Mouse (Mus musculus): ENCODE data around the gene Hk2. TPM values are rescaled to one million over a fixed set of nuclear protein-coding genes. Genes with fewer than 3 reads are reported as not detected.

Hk2 gene
- polyA plus RNA-seq, 2 experiments from 2014 or later = 5.0 to 6.4 TPM

GRCm38 (mm10) chr6:82769704-82770103 lies 4.5 kb downstream of the Hk2 start:
- no peak for ATAC-seq

DNA sequence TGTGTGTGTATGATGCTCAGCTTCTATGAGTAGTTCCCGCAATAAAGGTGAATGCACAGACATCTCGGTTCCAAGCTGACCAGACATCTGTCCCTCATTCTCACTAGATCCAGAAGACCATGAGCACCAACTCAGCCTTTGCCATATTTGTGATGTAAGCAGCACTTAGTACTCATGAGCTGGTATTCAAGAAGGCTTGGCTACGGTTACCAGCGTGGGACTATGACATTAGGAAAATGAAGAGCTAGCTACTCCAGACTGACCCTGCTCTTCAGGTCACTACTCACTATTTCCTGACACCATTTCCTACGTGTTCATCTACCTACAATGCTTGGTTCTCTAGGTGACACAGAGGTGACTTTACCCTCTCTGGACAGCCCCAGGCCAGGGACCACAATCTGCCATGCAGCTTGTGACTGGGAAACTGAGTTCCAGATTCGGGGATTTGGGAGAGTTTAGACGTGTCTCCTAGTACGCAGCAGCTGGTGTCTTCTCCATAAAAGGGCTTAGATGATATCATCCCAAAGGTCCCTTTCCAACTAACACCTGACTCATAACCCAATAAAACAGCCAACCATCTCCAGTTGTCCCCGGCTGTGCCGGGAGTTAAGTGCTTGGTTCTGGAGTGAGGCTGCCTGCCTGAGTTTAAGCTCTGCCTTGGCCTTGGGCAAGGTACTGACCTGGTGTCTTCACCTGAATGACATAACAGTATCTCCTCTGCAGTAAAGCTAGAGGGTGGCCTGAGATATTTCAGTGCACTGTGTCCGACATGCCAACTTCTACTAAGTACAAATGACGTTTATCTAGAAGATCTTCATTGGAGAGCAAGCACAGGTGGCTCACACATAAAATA lies 6.3 kb downstream of the Hk2 start:
- no peak for ATAC-seq

DNA sequence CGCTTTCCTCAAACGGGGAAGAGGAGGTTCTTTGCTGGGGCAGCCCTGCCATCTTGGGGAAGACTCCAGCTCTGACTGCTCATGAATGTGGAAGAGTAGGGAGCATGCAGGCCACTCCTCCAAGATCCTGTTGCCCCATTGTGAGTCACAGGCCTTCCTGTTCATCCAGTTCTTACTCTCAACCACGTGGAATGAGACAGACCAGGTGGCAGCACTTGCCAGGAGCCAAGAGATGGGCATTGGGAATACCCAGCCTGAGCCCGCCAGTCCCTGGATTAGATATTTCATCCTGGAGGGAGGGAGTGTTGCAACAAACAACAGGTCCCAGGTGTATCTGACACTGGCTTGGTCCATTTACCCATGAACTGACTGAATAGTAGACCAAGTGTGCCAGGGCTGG lies 7.6 kb downstream of the Hk2 start:
- no peak for ATAC-seq

DNA sequence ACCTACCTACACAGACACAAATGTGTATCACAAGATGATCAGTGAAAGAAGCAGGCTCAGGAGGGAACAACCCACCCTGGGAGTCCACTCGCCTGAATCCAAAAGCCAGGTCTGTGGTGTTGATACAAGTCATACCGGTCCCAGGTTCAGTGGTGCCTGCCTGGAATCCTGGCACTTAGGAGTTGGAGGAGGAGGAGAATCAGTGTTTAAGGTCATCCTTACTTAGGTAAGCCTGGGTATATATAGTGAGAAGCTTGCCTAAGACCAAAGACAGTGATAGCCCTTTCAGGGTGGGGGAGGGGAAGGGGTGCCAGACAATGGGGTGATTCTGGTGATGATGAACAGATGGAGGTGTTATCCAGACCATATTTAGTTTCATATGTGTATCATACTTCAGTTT lies 9.0 kb downstream of the Hk2 start:
- no peak for ATAC-seq

DNA sequence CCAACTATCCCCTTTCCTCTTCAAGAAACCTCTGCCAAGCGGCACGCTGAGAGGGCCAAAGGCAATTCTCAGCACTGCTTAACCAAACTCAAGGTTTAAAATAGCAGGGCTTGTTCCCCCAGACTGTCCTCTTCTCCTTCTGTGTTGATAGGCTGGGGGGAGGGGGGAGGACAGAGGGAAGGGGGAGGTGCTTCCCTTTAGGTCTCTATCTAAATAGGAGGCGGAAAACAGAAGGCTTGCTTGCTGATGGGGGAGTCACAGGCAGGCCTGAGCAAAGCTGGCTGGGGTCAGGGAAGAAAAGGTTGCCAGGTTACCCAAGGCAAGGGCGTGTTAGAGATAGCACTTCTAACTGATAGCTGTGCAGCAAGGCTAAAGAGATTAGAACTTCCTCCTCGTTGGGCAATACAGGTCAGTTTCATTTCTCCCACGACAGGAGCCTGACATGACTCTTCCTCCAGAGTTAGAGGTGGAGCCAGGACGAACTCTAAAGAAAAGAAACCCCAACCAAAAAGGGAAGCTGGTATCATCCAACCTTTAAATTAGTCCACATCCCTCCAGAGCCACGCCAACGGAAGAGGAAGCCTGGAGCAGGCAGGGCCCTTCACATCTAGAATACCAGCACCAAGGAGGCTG lies 10.3 kb downstream of the Hk2 start:
- no peak for ATAC-seq

- ATAC-seq = no peak
Measured at GRCm38 (mm10) chr6:82762728-82763127, 11.5 kb downstream of the Hk2 start.

DNA sequence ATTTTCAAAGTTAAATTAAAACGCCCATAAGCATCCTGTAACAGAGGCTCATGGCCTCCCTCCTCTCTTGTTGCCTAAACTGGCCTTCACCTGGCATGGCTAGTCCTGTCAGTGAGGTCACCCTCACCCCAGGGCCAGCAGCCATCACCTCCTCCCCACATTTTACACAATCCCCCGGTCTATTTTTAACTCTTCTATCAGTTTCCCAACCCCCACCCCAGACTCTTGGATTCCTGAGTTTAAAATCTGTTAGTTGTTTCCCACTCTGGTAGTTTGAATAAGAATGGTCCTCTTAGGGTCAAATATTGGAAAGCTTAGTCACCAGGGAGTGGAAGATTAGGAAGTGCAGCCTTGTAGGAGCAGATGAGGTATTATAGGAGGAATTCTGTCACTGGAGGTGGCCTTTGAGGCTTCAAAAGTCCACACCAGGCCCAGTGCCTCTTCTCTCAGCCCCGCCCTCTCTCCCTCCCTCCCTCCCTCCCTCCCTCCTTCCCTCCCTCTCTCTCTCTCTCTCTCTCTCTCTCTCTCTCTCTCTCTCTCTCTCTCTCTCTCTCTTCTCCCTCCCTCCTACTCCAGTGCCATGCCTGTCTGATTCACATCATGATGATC lies 13.4 kb downstream of the Hk2 start:
- no peak for ATAC-seq

DNA sequence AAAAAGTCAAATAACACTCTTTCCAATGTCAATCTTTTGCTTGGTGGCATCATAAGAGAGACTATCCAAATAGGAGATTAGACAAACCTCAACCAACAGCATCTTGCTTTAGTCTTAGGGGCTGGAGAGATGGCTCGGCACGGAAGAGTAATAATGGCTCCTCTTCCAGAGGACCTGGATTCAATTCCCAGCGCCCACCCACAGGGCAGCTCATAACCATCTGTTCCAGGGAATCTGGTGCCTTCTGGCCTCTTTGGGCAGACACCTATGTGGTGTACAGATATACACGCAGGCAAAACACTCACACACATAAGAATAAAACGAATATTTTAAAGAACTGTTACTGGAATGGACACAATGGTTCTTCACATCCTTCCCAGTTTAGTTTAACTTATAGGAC lies 15.0 kb downstream of the Hk2 start:
- no peak for ATAC-seq

DNA sequence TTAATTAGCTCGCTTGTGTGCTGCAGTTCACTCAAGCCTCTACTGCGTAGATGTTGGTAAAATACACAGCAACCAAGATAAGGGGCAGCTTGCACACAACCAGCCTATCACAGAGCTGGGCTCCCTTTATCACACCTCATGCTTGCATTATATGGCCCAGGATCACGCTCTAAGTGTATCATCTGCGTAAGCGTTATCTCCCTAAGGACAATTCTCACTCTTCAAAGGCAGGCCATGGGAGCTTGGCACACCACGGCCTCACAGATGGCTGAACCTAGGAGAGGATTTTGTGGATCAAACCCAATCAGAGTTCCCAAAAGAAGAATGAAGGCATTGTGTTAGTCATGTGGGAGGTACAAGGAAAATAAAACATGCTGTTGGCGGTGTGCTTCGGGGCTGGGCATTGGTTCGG lies 17.4 kb downstream of the Hk2 start:
- no peak for ATAC-seq

DNA sequence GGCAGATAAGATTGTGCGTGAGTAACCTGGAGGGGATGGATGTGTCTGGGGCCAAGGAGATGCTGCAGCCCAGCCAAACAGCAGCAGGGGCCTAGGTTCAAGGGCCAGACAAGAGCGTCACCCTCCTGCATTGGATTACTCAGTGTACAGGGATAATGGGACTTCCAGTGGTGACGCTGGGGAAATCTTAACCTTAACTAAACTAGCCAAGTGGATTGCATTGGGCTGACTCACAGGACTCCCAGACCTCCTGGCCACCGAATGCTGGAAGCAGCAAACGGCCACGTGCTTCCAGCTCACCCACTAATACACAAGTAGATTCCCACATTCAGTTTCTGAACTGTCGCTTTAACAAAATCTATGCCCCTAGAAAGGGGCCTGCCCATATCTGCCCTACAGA lies 18.0 kb downstream of the Hk2 start:
- ATAC-seq = no peak

GRCm38 (mm10) chr6:82755338-82755737 lies 18.9 kb downstream of the Hk2 start:
- no peak for ATAC-seq

DNA sequence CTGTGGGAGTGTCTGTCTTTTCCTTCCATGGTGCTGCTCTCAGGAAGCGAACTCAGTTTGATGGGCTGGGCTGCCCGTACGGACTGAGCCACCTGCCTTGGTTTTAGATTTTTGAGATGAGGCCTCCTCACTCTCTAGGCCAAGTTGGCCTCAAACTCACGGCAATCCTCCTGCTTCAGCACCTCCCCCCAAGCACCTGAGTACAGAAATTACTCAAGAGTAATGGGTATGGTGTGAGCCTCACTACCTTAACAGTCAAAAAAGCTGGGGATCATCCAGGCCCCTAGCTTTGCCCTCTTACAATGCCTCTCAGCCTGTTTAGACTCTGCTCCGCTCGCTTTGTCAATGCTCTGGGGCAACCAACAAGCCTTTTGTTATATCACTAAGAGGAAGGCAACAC lies 19.5 kb downstream of the Hk2 start:
- ATAC-seq = no peak

GRCm38 (mm10) chr6:82753638-82754361 lies 20.5 kb downstream of the Hk2 start:
- ATAC-seq = no peak

DNA sequence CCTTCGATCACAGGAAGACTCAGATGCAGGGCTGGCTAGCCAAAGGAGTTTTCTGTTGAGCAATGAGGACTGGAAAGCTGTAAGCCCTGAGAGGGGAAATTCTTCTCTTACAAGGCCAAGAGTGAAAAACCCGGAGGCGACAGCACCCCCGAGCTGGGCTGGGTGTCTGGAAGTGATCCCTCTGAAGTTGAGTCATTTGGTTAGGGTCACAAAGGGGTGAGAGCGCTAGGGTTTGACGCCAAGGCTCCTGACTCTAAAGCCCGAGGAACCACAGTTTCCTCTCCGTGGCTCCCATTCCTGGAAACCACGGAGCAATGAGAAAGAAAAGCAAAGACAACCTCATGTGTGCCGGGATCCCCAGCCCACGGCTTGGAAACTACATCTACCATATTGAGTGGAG lies 21.2 kb downstream of the Hk2 start:
- no peak for ATAC-seq

GRCm38 (mm10) chr6:82751791-82752190 lies 22.5 kb downstream of the Hk2 start:
- ATAC-seq = no peak

GRCm38 (mm10) chr6:82751031-82751430 lies 23.2 kb downstream of the Hk2 start:
- no peak for ATAC-seq

- ATAC-seq = no peak
Measured at GRCm38 (mm10) chr6:82750063-82750462, 24.2 kb downstream of the Hk2 start.

GRCm38 (mm10) chr6:82748106-82748672 lies 26.1 kb downstream of the Hk2 start:
- no peak for ATAC-seq

- no peak for ATAC-seq
Measured at GRCm38 (mm10) chr6:82747085-82747484, 27.2 kb downstream of the Hk2 start.

DNA sequence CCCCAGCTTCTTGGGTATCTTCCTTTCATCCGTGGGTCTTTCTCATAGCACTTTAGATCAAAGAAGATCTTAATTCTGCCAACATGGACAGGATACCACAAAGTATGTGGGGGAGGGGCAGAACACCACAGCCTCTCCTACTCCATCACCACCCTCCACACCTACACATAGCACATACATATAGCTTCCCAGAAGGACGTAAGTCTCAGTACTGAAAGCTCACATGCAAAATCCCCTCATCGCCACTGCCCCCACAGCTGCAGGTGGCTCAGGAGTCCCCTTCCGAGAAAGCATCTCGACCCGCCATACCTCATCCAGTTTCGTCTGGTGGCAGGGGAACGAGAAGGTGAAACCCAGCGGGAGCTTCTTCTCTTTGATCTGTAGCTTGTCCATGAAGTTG lies 29.7 kb downstream of the Hk2 start:
- ATAC-seq = peak; percentile 58

GRCm38 (mm10) chr6:82741518-82741880 lies 32.8 kb downstream of the Hk2 start:
- no peak for ATAC-seq

DNA sequence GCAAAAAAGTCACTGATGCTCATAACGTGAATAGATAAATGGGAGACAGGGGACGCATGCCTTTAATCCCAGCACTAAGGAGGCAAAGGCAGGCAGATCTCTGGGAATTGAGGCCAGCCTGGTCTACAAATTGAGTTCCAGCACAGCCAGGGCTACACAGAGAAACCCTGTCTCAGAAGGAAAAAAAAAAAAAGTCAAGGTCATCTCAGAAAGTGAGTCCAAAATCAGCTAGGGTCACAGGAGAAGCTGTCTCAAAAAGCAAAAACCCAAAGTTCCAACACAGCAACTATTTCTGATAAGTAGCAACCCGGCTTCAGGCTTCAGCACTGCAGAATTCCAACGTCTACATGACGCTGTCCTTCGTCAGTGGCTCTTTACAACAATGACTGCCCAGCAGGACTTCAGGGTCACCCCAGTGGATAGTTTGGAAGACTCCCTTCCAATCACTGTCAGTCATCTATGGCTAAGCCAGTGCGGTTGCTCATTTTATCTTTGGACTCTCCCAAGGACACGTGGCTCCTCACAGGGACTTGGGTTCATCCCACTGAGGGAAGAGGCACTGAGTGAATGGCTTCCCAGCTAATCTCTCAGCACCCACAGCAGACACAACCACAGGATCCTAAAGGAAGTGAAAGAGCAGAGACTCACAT lies 33.3 kb downstream of the Hk2 start:
- no peak for ATAC-seq

All from activated CD4-positive, CD25-positive, alpha-beta regulatory T cell, adult 4 months (primary cell).